In the genomic region with DNA sequence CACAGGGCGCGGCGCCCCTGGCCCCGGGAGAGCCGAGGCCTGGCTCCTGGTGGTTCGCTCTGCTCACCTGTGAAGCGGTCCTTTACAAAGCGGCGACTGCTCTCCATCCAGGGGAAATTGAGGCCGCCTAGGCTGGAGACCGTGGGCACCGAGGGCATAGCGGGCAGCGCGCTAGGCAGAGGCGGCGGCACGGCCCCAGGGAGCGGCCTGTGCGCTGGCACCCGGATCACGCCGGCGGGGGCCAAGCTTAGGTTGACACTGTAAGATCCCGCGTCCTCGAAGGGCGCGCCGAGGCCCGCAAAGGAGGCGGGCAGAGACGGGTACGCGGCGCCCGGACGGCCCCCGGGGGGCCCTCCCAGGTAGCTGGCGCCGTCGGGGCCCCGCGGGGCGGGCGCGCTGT, we compare ENCODE assay signal across 8 mouse cellular contexts. TPM values are rescaled to one million over a fixed set of nuclear protein-coding genes. Genes with fewer than 3 reads are reported as not detected.
A peak's percentile ranks its signal among the peaks of the same experiment; 100 is the strongest.
DNase-seq lines count a peak whose midpoint lies in the region; ATAC-seq lines count a peak whose summit lies in the region.

No protein-coding gene starts in this region.

- H3K27me3 ChIP-seq in heart, embryonic 13.5 days (replicated peaks): peaks cover 100% of the 10 kb centered on the region
- peaks cover 90% of the 10 kb centered on the region for H3K27me3 ChIP-seq in hindbrain, embryonic 12.5 days
- H3K27me3 ChIP-seq in midbrain, embryonic 11.5 days (ENCODE audit: control insufficient read depth, insufficient read depth, low read length): peaks cover 87% of the 10 kb centered on the region

- H3K9me3 ChIP-seq in heart, embryonic 13.5 days: no peaks in the 10 kb centered on the region
- no peaks in the 10 kb centered on the region for H3K9me3 ChIP-seq in hindbrain, embryonic 12.5 days (replicated peaks)
- no peaks in the 10 kb centered on the region for H3K9me3 ChIP-seq in midbrain, embryonic 11.5 days (ENCODE audit: control insufficient read depth, low read length)

- no peak for ATAC-seq in heart, embryonic 13.5 days (ENCODE audit: extremely low read depth, insufficient number of reproducible peaks, low FRiP score, low TSS enrichment)
- peak; percentile 24; the same call in 1 of the 2 replicates for ATAC-seq in hindbrain, embryonic 12.5 days (ENCODE audit: low FRiP score)
- ATAC-seq in midbrain, embryonic 11.5 days (ENCODE audit: low FRiP score): no peak; the same call in none of the 2 replicates

- intact Hi-C loops in heart, postnatal 14 days (cut with DNase I): no loop called here
- intact Hi-C loops in left cerebral cortex, postnatal 25 days (cut with DNase I): no loop called here
- intact Hi-C loops in left cerebral cortex, postnatal 4 days (cut with DNase I): no loop called here

- no peak overlapping the region for H3K9ac ChIP-seq in heart, embryonic 13.5 days
- H3K9ac ChIP-seq in hindbrain, embryonic 12.5 days: peak overlapping the region; percentile 63
- peak overlapping the region; percentile 38; the same call in 1 of the 2 replicates for H3K9ac ChIP-seq in midbrain, embryonic 11.5 days (ENCODE audit: low read length)

- no peak overlapping the region for H3K27ac ChIP-seq in heart, embryonic 13.5 days (replicated peaks)
- peak overlapping the region; percentile 79 for H3K27ac ChIP-seq in hindbrain, embryonic 12.5 days
- no peak overlapping the region for H3K27ac ChIP-seq in midbrain, embryonic 11.5 days (ENCODE audit: low read depth, low read length)

- 2% methylated on average over 31 of the region's 47 CpGs for WGBS in heart, embryonic 13.5 days
- 1% methylated on average over 46 of the region's 47 CpGs for WGBS in hindbrain, embryonic 12.5 days
- 1% methylated on average over 40 of the region's 47 CpGs for WGBS in midbrain, embryonic 11.5 days

- peaks cover 37% of the 10 kb centered on the region for H3K4me1 ChIP-seq in heart, embryonic 13.5 days
- peaks cover 42% of the 10 kb centered on the region for H3K4me1 ChIP-seq in hindbrain, embryonic 12.5 days
- peaks cover 33% of the 10 kb centered on the region for H3K4me1 ChIP-seq in midbrain, embryonic 11.5 days (ENCODE audit: control insufficient read depth, insufficient read depth, low read length)

- peak overlapping the region; percentile 42 for H3K4me3 ChIP-seq in heart, embryonic 13.5 days
- peak overlapping the region; percentile 39 for H3K4me3 ChIP-seq in hindbrain, embryonic 12.5 days
- H3K4me3 ChIP-seq in midbrain, embryonic 11.5 days (ENCODE audit: low read depth, low read length): peak overlapping the region; percentile 34

- peak overlapping the region; percentile 56 for H3K4me2 ChIP-seq in heart, embryonic 13.5 days
- peak overlapping the region; percentile 57 for H3K4me2 ChIP-seq in hindbrain, embryonic 12.5 days (replicated peaks)
- peak overlapping the region; percentile 57 for H3K4me2 ChIP-seq in midbrain, embryonic 11.5 days

- no peak for DNase-seq in heart, postnatal 14 days
- peak; percentile 56 to 63 for DNase-seq in cerebellum, postnatal 14 days
- peak; percentile 92 for DNase-seq in midbrain, embryonic 11.5 days (ENCODE audit: low spot score, missing footprints)
- no peak for DNase-seq in left cerebral cortex, postnatal 25 days (ENCODE audit: low spot score in 2 of 2)
- DNase-seq in left cerebral cortex, postnatal 4 days: no peak
- DNase-seq in gastrocnemius, adult 8-10 months (ENCODE audit: low spot score in 2 of 2): no peak

- H3K36me3 ChIP-seq in heart, embryonic 13.5 days: no peaks in the 10 kb centered on the region
- no peaks in the 10 kb centered on the region for H3K36me3 ChIP-seq in hindbrain, embryonic 12.5 days
- H3K36me3 ChIP-seq in midbrain, embryonic 11.5 days (ENCODE audit: control insufficient read depth, insufficient read depth, low read length): no peaks in the 10 kb centered on the region

RNA-seq across cellular contexts. Expression of gene Tlx3, which starts 0.4 kb away (rescaled TPM):
- not detected in 2 replicates for polyA plus RNA-seq in heart, embryonic 13.5 days (2015; fragmentation: Nextera tagmentation; extraction: Ambion mirVana)
- not detected for total RNA-seq in heart, postnatal 14 days (2021)
- 29.8 and 33.8 TPM in 2 replicates for polyA plus RNA-seq in hindbrain, embryonic 12.5 days (2016; fragmentation: Nextera tagmentation; extraction: Ambion mirVana)
- 1.9 and 2.9 TPM in 2 replicates for polyA plus RNA-seq in midbrain, embryonic 11.5 days (2014; fragmentation: Nextera tagmentation; extraction: Ambion mirVana)
- total RNA-seq in left cerebral cortex, postnatal 25 days (2021): not detected
- total RNA-seq in left cerebral cortex, postnatal 4 days (2021): not detected
- total RNA-seq in gastrocnemius, adult 8-10 months (2022): not detected

RNA-seq across cellular contexts. Expression of gene Npm1, which starts 40.0 kb away (rescaled TPM):
- 532 and 581 TPM in 2 replicates for polyA plus RNA-seq in heart, embryonic 13.5 days (2015; fragmentation: Nextera tagmentation; extraction: Ambion mirVana)
- 100 to 1,000 TPM; 136 to 152 TPM for total RNA-seq in heart, postnatal 14 days (2021)
- polyA plus RNA-seq in hindbrain, embryonic 12.5 days (2016; fragmentation: Nextera tagmentation; extraction: Ambion mirVana): 615 and 624 TPM in 2 replicates
- 1,003 and 1,036 TPM in 2 replicates for polyA plus RNA-seq in midbrain, embryonic 11.5 days (2014; fragmentation: Nextera tagmentation; extraction: Ambion mirVana)
- total RNA-seq in left cerebral cortex, postnatal 25 days (2021): 100 to 1,000 TPM; 148 to 151 TPM
- 100 to 1,000 TPM; 303 to 338 TPM for total RNA-seq in left cerebral cortex, postnatal 4 days (2021)
- total RNA-seq in gastrocnemius, adult 8-10 months (2022): 100 to 1,000 TPM; 118 to 161 (median 130) TPM

RNA-seq across cellular contexts. Expression of gene Fgf18, which starts 55.8 kb away (rescaled TPM):
- polyA plus RNA-seq in heart, embryonic 13.5 days (2015; fragmentation: Nextera tagmentation; extraction: Ambion mirVana): 3.3 and 4.3 TPM in 2 replicates
- total RNA-seq in heart, postnatal 14 days (2021): 1 to 10 TPM; 4.1 to 4.9 TPM
- polyA plus RNA-seq in hindbrain, embryonic 12.5 days (2016; fragmentation: Nextera tagmentation; extraction: Ambion mirVana): 9.8 and 10.7 TPM in 2 replicates
- polyA plus RNA-seq in midbrain, embryonic 11.5 days (2014; fragmentation: Nextera tagmentation; extraction: Ambion mirVana): 3.9 and 5.2 TPM in 2 replicates
- 1 to 10 TPM; 3.2 to 3.5 TPM for total RNA-seq in left cerebral cortex, postnatal 25 days (2021)
- 1 to 10 TPM; 7.4 to 8.4 TPM for total RNA-seq in left cerebral cortex, postnatal 4 days (2021)
- total RNA-seq in gastrocnemius, adult 8-10 months (2022): 1 to 10 TPM in 2 of 4 experiments, under 1 TPM in 2; 0.54 to 2.1 (median 0.94) TPM

Comparison
In these comparisons a context has a peak if more than half of its experiments do, and no peak if none do; other contexts are left out.
1. DNase-seq: peak in cerebellum, postnatal 14 days (2 of 2) and midbrain, embryonic 11.5 days (single experiment); none in heart, postnatal 14 days (0 of 2), left cerebral cortex, postnatal 25 days (0 of 2), left cerebral cortex, postnatal 4 days (single experiment) and gastrocnemius, adult 8-10 months (0 of 2).
2. Peak in every context shown above with its lines, with median percentiles within 50 percentile points of each other: H3K4me2 ChIP-seq and H3K4me3 ChIP-seq.